In genomic region chr2:14873116-14873515, GRCm38 (mm10) we compare ENCODE assay signal across 16 mouse cellular contexts.
DNase-seq lines count a peak whose midpoint lies in the region; ATAC-seq and TF ChIP-seq lines count a peak whose summit lies in the region.
"Had no signal": no experiment of that assay in that cellular context is flagged by ENCODE, and none has a peak within 500 bp of the region (broad histone marks: within the 10 kb centered on the region; RNA-seq: fewer than 3 reads in every experiment).

No protein-coding gene starts in this region.

- H3K4me1 ChIP-seq in cortical plate, adult 2 months (ENCODE audit: control insufficient read depth, insufficient read depth, low read length), result peaks cover 2% of the 10 kb centered on the region; the same call in 1 of the 2 replicates
- peaks cover 30% of the 10 kb centered on the region for H3K4me1 ChIP-seq in neural tube, embryonic 13.5 days (replicated peaks)
- H3K4me1 ChIP-seq in liver, postnatal 0 days (ENCODE audit: insufficient read depth), result no peaks in the 10 kb centered on the region

- H3K9ac ChIP-seq in neural tube, embryonic 13.5 days, result no peak overlapping the region
- H3K9ac ChIP-seq in liver, postnatal 0 days (replicated peaks), result no peak overlapping the region

- ATAC-seq in neural tube, embryonic 13.5 days (ENCODE audit: low read depth), result peak; percentile 41; the same call in 1 of the 2 replicates
- ATAC-seq in liver, postnatal 0 days, result no peak

- no peaks in the 10 kb centered on the region for H3K27me3 ChIP-seq in neural tube, embryonic 13.5 days
- H3K27me3 ChIP-seq in liver, postnatal 0 days (ENCODE audit: insufficient read depth, low read length), result no peaks in the 10 kb centered on the region
- H3K27me3 ChIP-seq: megakaryocyte, embryonic 14.5 days had no signal

- no peak for TF ChIP-seq POLR2A in cortical plate, adult 2 months (IDR thresholded peaks at IDR 0.05; ENCODE audit: extremely low read depth, insufficient read depth, low read length)

- H3K4me2 ChIP-seq in neural tube, embryonic 13.5 days, result no peak overlapping the region
- H3K4me2 ChIP-seq in liver, postnatal 0 days (ENCODE audit: low read depth, low read length), result no peak overlapping the region

- no peaks in the 10 kb centered on the region for H3K36me3 ChIP-seq in neural tube, embryonic 13.5 days
- H3K36me3 ChIP-seq in liver, postnatal 0 days (replicated peaks; ENCODE audit: insufficient read depth, low read length), result no peaks in the 10 kb centered on the region

- no peak overlapping the region for H3K27ac ChIP-seq in left cerebral cortex, adult 2 months
- H3K27ac ChIP-seq in cortical plate, adult 2 months (ENCODE audit: insufficient read depth, low read length), result no peak overlapping the region
- no peak overlapping the region for H3K27ac ChIP-seq in neural tube, embryonic 13.5 days (replicated peaks)
- no peak overlapping the region for H3K27ac ChIP-seq in liver, postnatal 0 days (ENCODE audit: low read depth)

- H3K9me3 ChIP-seq in neural tube, embryonic 13.5 days, result no peaks in the 10 kb centered on the region
- no peaks in the 10 kb centered on the region for H3K9me3 ChIP-seq in liver, postnatal 0 days (ENCODE audit: low read length)
- H3K9me3 ChIP-seq: megakaryocyte, embryonic 14.5 days had no signal

- TF ChIP-seq CTCF in left cerebral cortex, adult 2 months (IDR thresholded peaks at IDR 0.05), result no peak
- TF ChIP-seq CTCF in cortical plate, adult 2 months (IDR thresholded peaks at IDR 0.05; ENCODE audit: extremely low read depth, insufficient read depth, low read length), result no peak
- no peak for TF ChIP-seq CTCF in liver, postnatal 0 days (IDR thresholded peaks at IDR 0.05; ENCODE audit: low read depth)

- WGBS in neural tube, embryonic 13.5 days, result 79% methylated on average over 1 of the region's 1 CpGs
- WGBS in liver, postnatal 0 days (ENCODE audit: insufficient replicate concordance), result 59% methylated on average over 1 of the region's 1 CpGs

- H3K4me3 ChIP-seq in left cerebral cortex, adult 2 months, result peak overlapping the region; percentile 54
- peak overlapping the region; percentile 60; the same call in 1 of the 2 replicates for H3K4me3 ChIP-seq in cortical plate, adult 2 months (ENCODE audit: insufficient read depth, low read length)
- H3K4me3 ChIP-seq in neural tube, embryonic 13.5 days, result peak overlapping the region; percentile 30; the same call in 1 of the 2 replicates
- H3K4me3 ChIP-seq in liver, postnatal 0 days (ENCODE audit: low read depth, low read length), result no peak overlapping the region
- H3K4me3 ChIP-seq: megakaryocyte, embryonic 14.5 days had no signal

- intact Hi-C loops in left cerebral cortex, adult 2 months (cut with DNase I), result loop anchor here (10.0 kb wide), 1 partner anchor 182 kb away; the partner anchor contains the start of gene Nsun6
- intact Hi-C loops in left cerebral cortex, postnatal 25 days (cut with DNase I), result loop anchor here (5.0 kb wide), 1 partner anchor 136 kb away; no protein-coding TSS in a partner anchor

- TF ChIP-seq EP300 in liver, postnatal 0 days (IDR thresholded peaks at IDR 0.05; ENCODE audit: low read depth), result no peak

- peak; percentile 56 for DNase-seq in heart, adult 11 months
- DNase-seq in heart, adult 9 months (ENCODE audit: low spot score in 2 of 2), result no peak
- DNase-seq in left cerebral cortex, adult 2 months (ENCODE audit: extremely low spot score in 1 of 2, low spot score in 2 of 2), result no peak
- DNase-seq in left cerebral cortex, postnatal 25 days (ENCODE audit: low spot score in 2 of 2), result no peak
- no peak for DNase-seq in liver, postnatal 0 days
- DNase-seq: B cell, adult 2 months; gastrocnemius, postnatal 14 days; heart, postnatal 36 days; kidney, adult 8-10 months; liver; lung, embryonic 14.5 days; spleen, adult 18-20 months; thymus, postnatal 36 days had no signal
